Mouse (Mus musculus): ENCODE results near the gene Amn. TPM values are rescaled to one million over a fixed set of nuclear protein-coding genes. Genes with fewer than 3 reads are reported as not detected.

The Amn gene
- polyA plus RNA-seq, 1 experiment from 2014 or later = 0.98 TPM

GRCm38 (mm10) chr12:111303702-111304337 is 32.9 kb downstream of the Amn start:
- 95% methylated on average over 8 of the region's 8 CpGs for WGBS
- H3K36me3 ChIP-seq (ENCODE audit: poor library complexity, severe bottlenecking) = peaks cover 95% of the 10 kb centered on the region
- ATAC-seq = no peak

GRCm38 (mm10) chr12:111306821-111307220 is 35.9 kb downstream of the Amn start:
- H3K4me2 ChIP-seq = no peak overlapping the region
- no peaks in the 10 kb centered on the region for H3K27me3 ChIP-seq
- H3K4me1 ChIP-seq = no peaks in the 10 kb centered on the region
- no peak for ATAC-seq
- peaks cover 98% of the 10 kb centered on the region for H3K36me3 ChIP-seq (ENCODE audit: poor library complexity, severe bottlenecking)
- WGBS = 94% methylated on average over 8 of the region's 8 CpGs
- H3K27ac ChIP-seq = no peak overlapping the region
- H3K4me3 ChIP-seq = no peak overlapping the region
- no peak overlapping the region for H3K9ac ChIP-seq
- H3K9me3 ChIP-seq (replicated peaks) = no peaks in the 10 kb centered on the region

More at GRCm38 (mm10) chr12:111303702-111304337, 32.9 kb downstream of the Amn start:
- no peak overlapping the region for H3K4me2 ChIP-seq
- H3K9me3 ChIP-seq (replicated peaks) = no peaks in the 10 kb centered on the region
- H3K27ac ChIP-seq = no peak overlapping the region
- H3K4me3 ChIP-seq = no peak overlapping the region
- H3K4me1 ChIP-seq = no peaks in the 10 kb centered on the region
- no peaks in the 10 kb centered on the region for H3K27me3 ChIP-seq
- no peak overlapping the region for H3K9ac ChIP-seq

GRCm38 (mm10) chr12:111309256-111309655 is 38.4 kb downstream of the Amn start:
- no peaks in the 10 kb centered on the region for H3K4me1 ChIP-seq
- H3K27ac ChIP-seq = no peak overlapping the region
- no peak for ATAC-seq
- no peaks in the 10 kb centered on the region for H3K9me3 ChIP-seq (replicated peaks)
- H3K4me3 ChIP-seq = no peak overlapping the region
- peaks cover 97% of the 10 kb centered on the region for H3K36me3 ChIP-seq (ENCODE audit: poor library complexity, severe bottlenecking)
- H3K9ac ChIP-seq = no peak overlapping the region
- no peaks in the 10 kb centered on the region for H3K27me3 ChIP-seq
- whole genome bisulfite sequencing = 93% methylated on average over 12 of the region's 12 CpGs
- H3K4me2 ChIP-seq = no peak overlapping the region

GRCm38 (mm10) chr12:111309931-111310330 is 39.0 kb downstream of the Amn start:
- Histone ChIP-seq H3K4me3 (no peak overlapping the region), H3K4me2 (no peak overlapping the region), H3K9ac (no peak overlapping the region), H3K27me3 (no peaks in the 10 kb centered on the region), H3K36me3 (ENCODE audit: poor library complexity, severe bottlenecking) (peaks cover 97% of the 10 kb centered on the region), H3K4me1 (no peaks in the 10 kb centered on the region), H3K27ac (no peak overlapping the region), H3K9me3 (replicated peaks) (no peaks in the 10 kb centered on the region)
- 89% methylated on average over 14 of the region's 14 CpGs for WGBS
- ATAC-seq = no peak

GRCm38 (mm10) chr12:111311775-111312174 is 40.9 kb downstream of the Amn start:
- 96% methylated on average over 10 of the region's 10 CpGs for WGBS
- H3K27me3 ChIP-seq = no peaks in the 10 kb centered on the region
- no peak overlapping the region for H3K9ac ChIP-seq
- no peak overlapping the region for H3K27ac ChIP-seq
- no peaks in the 10 kb centered on the region for H3K9me3 ChIP-seq (replicated peaks)
- ATAC-seq = no peak
- H3K4me2 ChIP-seq = no peak overlapping the region
- no peaks in the 10 kb centered on the region for H3K4me1 ChIP-seq
- peaks cover 97% of the 10 kb centered on the region for H3K36me3 ChIP-seq (ENCODE audit: poor library complexity, severe bottlenecking)
- H3K4me3 ChIP-seq = no peak overlapping the region

GRCm38 (mm10) chr12:111314273-111314672 is 43.4 kb downstream of the Amn start:
- no peak overlapping the region for H3K9ac ChIP-seq
- 95% methylated on average over 7 of the region's 7 CpGs for WGBS
- no peak overlapping the region for H3K27ac ChIP-seq
- H3K4me3 ChIP-seq = no peak overlapping the region
- no peaks in the 10 kb centered on the region for H3K9me3 ChIP-seq (replicated peaks)
- peaks cover 99% of the 10 kb centered on the region for H3K36me3 ChIP-seq (ENCODE audit: poor library complexity, severe bottlenecking)
- no peaks in the 10 kb centered on the region for H3K27me3 ChIP-seq
- H3K4me1 ChIP-seq = no peaks in the 10 kb centered on the region
- H3K4me2 ChIP-seq = no peak overlapping the region
- no peak for ATAC-seq

- 94% methylated on average over 9 of the region's 9 CpGs for WGBS
- Histone ChIP-seq H3K36me3 (ENCODE audit: poor library complexity, severe bottlenecking) (peaks cover 100% of the 10 kb centered on the region), H3K9ac (no peak overlapping the region), H3K9me3 (replicated peaks) (no peaks in the 10 kb centered on the region), H3K4me3 (no peak overlapping the region), H3K4me2 (no peak overlapping the region), H3K27ac (no peak overlapping the region), H3K27me3 (no peaks in the 10 kb centered on the region), H3K4me1 (no peaks in the 10 kb centered on the region)
- no peak for ATAC-seq
Measured at GRCm38 (mm10) chr12:111317694-111318093, 46.8 kb downstream of the Amn start.

GRCm38 (mm10) chr12:111320549-111320948 is 49.7 kb downstream of the Amn start:
- H3K4me1 ChIP-seq = no peaks in the 10 kb centered on the region
- ATAC-seq = no peak
- no peak overlapping the region for H3K4me2 ChIP-seq
- H3K27me3 ChIP-seq = no peaks in the 10 kb centered on the region
- H3K9ac ChIP-seq = no peak overlapping the region
- H3K9me3 ChIP-seq (replicated peaks) = no peaks in the 10 kb centered on the region
- H3K27ac ChIP-seq = no peak overlapping the region
- H3K36me3 ChIP-seq (ENCODE audit: poor library complexity, severe bottlenecking) = peaks cover 100% of the 10 kb centered on the region
- H3K4me3 ChIP-seq = no peak overlapping the region
- 87% methylated on average over 12 of the region's 12 CpGs for WGBS

- H3K36me3 ChIP-seq (ENCODE audit: poor library complexity, severe bottlenecking) = peaks cover 100% of the 10 kb centered on the region
- 83% methylated on average over 13 of the region's 13 CpGs for WGBS
Measured at GRCm38 (mm10) chr12:111321832-111322231, 50.9 kb downstream of the Amn start.

GRCm38 (mm10) chr12:111323423-111323822 is 52.5 kb downstream of the Amn start:
- no peak overlapping the region for H3K9ac ChIP-seq
- 96% methylated on average over 4 of the region's 4 CpGs for WGBS
- H3K4me2 ChIP-seq = no peak overlapping the region
- no peak overlapping the region for H3K4me3 ChIP-seq
- H3K4me1 ChIP-seq = no peaks in the 10 kb centered on the region
- H3K36me3 ChIP-seq (ENCODE audit: poor library complexity, severe bottlenecking) = peaks cover 100% of the 10 kb centered on the region
- no peak overlapping the region for H3K27ac ChIP-seq
- ATAC-seq = no peak
- no peaks in the 10 kb centered on the region for H3K9me3 ChIP-seq (replicated peaks)
- H3K27me3 ChIP-seq = no peaks in the 10 kb centered on the region

More at GRCm38 (mm10) chr12:111321832-111322231, 50.9 kb downstream of the Amn start:
- no peaks in the 10 kb centered on the region for H3K9me3 ChIP-seq (replicated peaks)
- H3K4me1 ChIP-seq = no peaks in the 10 kb centered on the region
- ATAC-seq = no peak
- no peak overlapping the region for H3K9ac ChIP-seq
- no peaks in the 10 kb centered on the region for H3K27me3 ChIP-seq
- H3K4me2 ChIP-seq = no peak overlapping the region
- H3K4me3 ChIP-seq = no peak overlapping the region
- H3K27ac ChIP-seq = no peak overlapping the region

- Histone ChIP-seq H3K9me3 (replicated peaks) (no peaks in the 10 kb centered on the region), H3K36me3 (ENCODE audit: poor library complexity, severe bottlenecking) (peaks cover 100% of the 10 kb centered on the region), H3K9ac (no peak overlapping the region), H3K4me2 (no peak overlapping the region), H3K4me3 (no peak overlapping the region), H3K27ac (no peak overlapping the region), H3K4me1 (no peaks in the 10 kb centered on the region), H3K27me3 (no peaks in the 10 kb centered on the region)
- WGBS = 96% methylated on average over 21 of the region's 21 CpGs
- no peak for ATAC-seq
Measured at GRCm38 (mm10) chr12:111324536-111324935, 53.6 kb downstream of the Amn start.

GRCm38 (mm10) chr12:111324949-111325348 is 54.1 kb downstream of the Amn start:
- H3K27ac ChIP-seq = no peak overlapping the region
- no peak overlapping the region for H3K4me2 ChIP-seq
- WGBS = 96% methylated on average over 12 of the region's 12 CpGs
- peaks cover 100% of the 10 kb centered on the region for H3K36me3 ChIP-seq (ENCODE audit: poor library complexity, severe bottlenecking)
- no peaks in the 10 kb centered on the region for H3K9me3 ChIP-seq (replicated peaks)
- no peaks in the 10 kb centered on the region for H3K27me3 ChIP-seq
- H3K4me3 ChIP-seq = no peak overlapping the region
- no peaks in the 10 kb centered on the region for H3K4me1 ChIP-seq
- H3K9ac ChIP-seq = no peak overlapping the region
- no peak for ATAC-seq

All from forebrain, embryonic 13.5 days (tissue).